Mouse (Mus musculus) MEL (cell line): ENCODE results near the gene Vta1. TPM values are rescaled to one million over a fixed set of nuclear protein-coding genes. Genes with fewer than 3 reads are reported as not detected.

Source experiments
- DNase-seq: peaks from one replicate; pipeline ENCODE4 v3.0.0; 2011; ENCODE audit warnings: low read depth, low spot score
- H3K27ac ChIP-seq: 2 replicates; pipeline ENCODE4 v1.5.1; 2012; ENCODE audit warnings: low read depth, mild to moderate bottlenecking, control low read depth, low read length, moderate library complexity; ENCODE audit not compliant: control insufficient read depth
- H3K27me3 ChIP-seq, 2 experiments: fragments of 150-350 bp in 1 of 2; sonication (generic) in 1 of 2; 2 replicates each; pipeline ENCODE4 v1.6.1; 2012; ENCODE audit warnings: low read length in 2 of 2, mild to moderate bottlenecking in 2 of 2, improper control_type of control experiment in 1 of 2, moderate library complexity in 1 of 2; ENCODE audit not compliant: insufficient read depth in 2 of 2, control insufficient read depth in 1 of 2
- H3K36me3 ChIP-seq, 2 experiments: 2 replicates each; pipeline ENCODE4 v1.6.1; 2012 to 2014; ENCODE audit warnings: low read length in 2 of 2, improper control_type of control experiment in 1 of 2, inconsistent platforms in 1 of 2, mild to moderate bottlenecking in 1 of 2; ENCODE audit not compliant: insufficient read depth in 2 of 2, control insufficient read depth in 1 of 2
- H3K4me1 ChIP-seq, 2 experiments: fragments of 150-350 bp in 1 of 2; sonication (generic) in 1 of 2; 2 replicates each; pipeline ENCODE4 v1.6.1; 2012; ENCODE audit warnings: low read length in 2 of 2, improper control_type of control experiment in 1 of 2, mild to moderate bottlenecking in 1 of 2; ENCODE audit not compliant: insufficient read depth in 2 of 2, control insufficient read depth in 1 of 2
- H3K4me3 ChIP-seq, 2 experiments: fragments of 150-350 bp in 1 of 2; sonication (generic) in 1 of 2; 2 replicates each; pipeline ENCODE4 v1.5.1; 2012; ENCODE audit warnings: low read depth in 2 of 2, low read length in 2 of 2, mild to moderate bottlenecking in 2 of 2, moderate library complexity in 2 of 2, control low read depth in 1 of 2, improper control_type of control experiment in 1 of 2; ENCODE audit not compliant: control insufficient read depth in 1 of 2, insufficient read depth in 1 of 2
- H3K79me2 ChIP-seq: 2 replicates; pipeline ENCODE4 v1.6.1; 2012; ENCODE audit warnings: mild to moderate bottlenecking, low read length, moderate library complexity; ENCODE audit not compliant: control insufficient read depth, poor library complexity, insufficient read depth
- H3K9ac ChIP-seq: 2 replicates; pipeline ENCODE4 v1.6.1; 2012; ENCODE audit warnings: low read depth, mild to moderate bottlenecking, control low read depth, low read length, moderate library complexity; ENCODE audit not compliant: control insufficient read depth, poor library complexity, severe bottlenecking
- H3K9me3 ChIP-seq: fragments of 150-350 bp; sonication (generic); replicated peaks from 2 replicates; pipeline ENCODE4 v1.6.1; 2012; ENCODE audit warnings: mild to moderate bottlenecking, low read length, improper control_type of control experiment, moderate library complexity; ENCODE audit not compliant: insufficient read depth
- BHLHE40 ChIP-seq: IDR thresholded peaks from 2 replicates; pipeline ENCODE4 v1.6.1; 2012; ENCODE audit warnings: low read depth, mild to moderate bottlenecking, inconsistent platforms, low read length, improper control_type of control experiment, borderline replicate concordance
- CHD1 ChIP-seq: IDR thresholded peaks from 2 replicates; pipeline ENCODE4 v1.6.1; 2012; ENCODE audit warnings: low read depth, mild to moderate bottlenecking, inconsistent platforms, low read length, improper control_type of control experiment
- CHD2 ChIP-seq: IDR thresholded peaks from 2 replicates; pipeline ENCODE4 v1.6.1; 2011; ENCODE audit warnings: low read length, improper control_type of control experiment
- CTCF ChIP-seq, 3 experiments: IDR thresholded peaks in 2 of 3; conservative IDR thresholded peaks in 1 of 3; 2 replicates each; pipeline ENCODE4 v1.5.1; 2011 to 2012; ENCODE audit warnings: low read length in 3 of 3, low read depth in 2 of 3, mild to moderate bottlenecking in 2 of 3, improper control_type of control experiment in 1 of 3, inconsistent platforms in 1 of 3, mixed read lengths in 1 of 3, moderate library complexity in 1 of 3; ENCODE audit not compliant: control insufficient read depth in 1 of 3, insufficient read depth in 1 of 3, poor library complexity in 1 of 3, severe bottlenecking in 1 of 3
- E2F4 ChIP-seq: IDR thresholded peaks from 2 replicates; pipeline ENCODE4 v1.6.1; 2011; ENCODE audit warnings: low read depth, low read length, improper control_type of control experiment, borderline replicate concordance
- ELF1 ChIP-seq: IDR thresholded peaks from 2 replicates; pipeline ENCODE4 v1.6.1; 2014; ENCODE audit warnings: low read depth, mild to moderate bottlenecking, inconsistent platforms, low read length, improper control_type of control experiment, moderate library complexity
- EP300 ChIP-seq, 2 experiments: IDR thresholded peaks; 2 replicates each; pipeline ENCODE4 v1.6.1; 2011; ENCODE audit warnings: improper control_type of control experiment in 2 of 2, low read length in 2 of 2, low read depth in 1 of 2, mild to moderate bottlenecking in 1 of 2
- ETS1 ChIP-seq: IDR thresholded peaks from 2 replicates; pipeline ENCODE4 v1.6.1; 2012; ENCODE audit warnings: low read depth, mild to moderate bottlenecking, inconsistent platforms, low read length, improper control_type of control experiment, moderate library complexity
- GABPA ChIP-seq: IDR thresholded peaks from 2 replicates; pipeline ENCODE4 v1.6.1; 2012; ENCODE audit warnings: low read depth, mild to moderate bottlenecking, inconsistent platforms, low read length, improper control_type of control experiment, moderate library complexity
- GATA1 ChIP-seq: IDR thresholded peaks from 2 replicates; pipeline ENCODE4 v1.6.1; 2011; ENCODE audit warnings: low read depth, low read length, improper control_type of control experiment
- JUND ChIP-seq: IDR thresholded peaks from 2 replicates; pipeline ENCODE4 v1.6.1; 2011; ENCODE audit warnings: low read depth, mild to moderate bottlenecking, improper control_type of control experiment, low read length
- KAT2A ChIP-seq: conservative IDR thresholded peaks from 2 replicates; pipeline ENCODE4 v1.6.1; 2012; ENCODE audit warnings: low read depth, low read length, improper control_type of control experiment, inconsistent platforms
- MAFK ChIP-seq: IDR thresholded peaks from 2 replicates; pipeline ENCODE4 v1.6.1; 2011; ENCODE audit warnings: low read depth, mild to moderate bottlenecking, low read length, improper control_type of control experiment, borderline replicate concordance
- MAX ChIP-seq: IDR thresholded peaks from 2 replicates; pipeline ENCODE4 v1.6.1; 2011; ENCODE audit warnings: low read length, improper control_type of control experiment
- MAZ ChIP-seq: IDR thresholded peaks from 2 replicates; pipeline ENCODE4 v1.6.1; 2012; ENCODE audit warnings: low read depth, mild to moderate bottlenecking, inconsistent platforms, low read length, improper control_type of control experiment
- MEF2A ChIP-seq: IDR thresholded peaks from 2 replicates; pipeline ENCODE4 v1.6.1; 2014; ENCODE audit warnings: low read depth, mild to moderate bottlenecking, inconsistent platforms, low read length, improper control_type of control experiment; ENCODE audit not compliant: poor library complexity, insufficient replicate concordance, severe bottlenecking; ENCODE audit errors: extremely low read depth
- MXI1 ChIP-seq: IDR thresholded peaks from 2 replicates; pipeline ENCODE4 v1.6.1; 2011; ENCODE audit warnings: mild to moderate bottlenecking, low read depth, low read length, improper control_type of control experiment
- MYB ChIP-seq: IDR thresholded peaks from 2 replicates; pipeline ENCODE4 v1.6.1; 2011; ENCODE audit warnings: mild to moderate bottlenecking, low read depth, low read length, improper control_type of control experiment
- MYC ChIP-seq: IDR thresholded peaks from 2 replicates; pipeline ENCODE4 v1.6.1; 2011; ENCODE audit warnings: low read depth, mild to moderate bottlenecking, low read length, improper control_type of control experiment, moderate library complexity
- NELFE ChIP-seq: IDR thresholded peaks from 2 replicates; pipeline ENCODE4 v1.6.1; 2011; ENCODE audit warnings: low read depth, low read length, improper control_type of control experiment
- POLR2A ChIP-seq, 2 experiments: IDR thresholded peaks; 2 replicates each; pipeline ENCODE4 v1.6.1; 2011 to 2012; ENCODE audit warnings: low read length in 2 of 2, mild to moderate bottlenecking in 2 of 2, control low read depth in 1 of 2, improper control_type of control experiment in 1 of 2, low read depth in 1 of 2, moderate library complexity in 1 of 2; ENCODE audit not compliant: control insufficient read depth in 1 of 2, insufficient read depth in 1 of 2, poor library complexity in 1 of 2
- POLR2AphosphoS2 ChIP-seq: IDR thresholded peaks from 2 replicates; pipeline ENCODE4 v1.6.1; 2011; ENCODE audit warnings: low read length, improper control_type of control experiment
- POLR2AphosphoS5 ChIP-seq: IDR thresholded peaks from 2 replicates; pipeline ENCODE4 v1.6.1; 2012; ENCODE audit warnings: low read depth, borderline replicate concordance, mild to moderate bottlenecking, inconsistent platforms, low read length, moderate library complexity, mixed read lengths
- RAD21 ChIP-seq: IDR thresholded peaks from 2 replicates; pipeline ENCODE4 v1.6.1; 2011; ENCODE audit warnings: mild to moderate bottlenecking, low read depth, low read length, improper control_type of control experiment
- RCOR1 ChIP-seq: IDR thresholded peaks from 2 replicates; pipeline ENCODE4 v1.6.1; 2012; ENCODE audit warnings: low read depth, mild to moderate bottlenecking, inconsistent platforms, low read length, improper control_type of control experiment
- SIN3A ChIP-seq: IDR thresholded peaks from 2 replicates; pipeline ENCODE4 v1.6.1; 2012; ENCODE audit warnings: low read length, improper control_type of control experiment, inconsistent platforms
- SMC3 ChIP-seq: IDR thresholded peaks from 2 replicates; pipeline ENCODE4 v1.6.1; 2011; ENCODE audit warnings: low read depth, low read length, improper control_type of control experiment
- TBP ChIP-seq: IDR thresholded peaks from 2 replicates; pipeline ENCODE4 v1.8.0; 2011; ENCODE audit warnings: low read depth, low read length, improper control_type of control experiment
- TCF12 ChIP-seq: IDR thresholded peaks from 2 replicates; pipeline ENCODE4 v1.6.1; 2014; ENCODE audit warnings: low read depth, mild to moderate bottlenecking, inconsistent platforms, low read length, improper control_type of control experiment, moderate library complexity
- UBTF ChIP-seq: IDR thresholded peaks from 2 replicates; pipeline ENCODE4 v1.6.1; 2012; ENCODE audit warnings: low read depth, mild to moderate bottlenecking, inconsistent platforms, low read length, improper control_type of control experiment, moderate library complexity, borderline replicate concordance; ENCODE audit not compliant: insufficient read depth
- USF2 ChIP-seq, 2 experiments: IDR thresholded peaks; 2 replicates each; pipeline ENCODE4 v1.6.1; 2011 to 2012; ENCODE audit warnings: improper control_type of control experiment in 2 of 2, low read length in 2 of 2, borderline replicate concordance in 1 of 2, inconsistent platforms in 1 of 2, low read depth in 1 of 2, mild to moderate bottlenecking in 1 of 2; ENCODE audit not compliant: insufficient read depth in 1 of 2
- ZC3H11A ChIP-seq: IDR thresholded peaks from 2 replicates; pipeline ENCODE4 v1.6.1; 2012; ENCODE audit warnings: low read depth, mild to moderate bottlenecking, inconsistent platforms, low read length, improper control_type of control experiment
- ZNF384 ChIP-seq: IDR thresholded peaks from 2 replicates; pipeline ENCODE4 v1.6.1; 2012; ENCODE audit warnings: low read depth, mild to moderate bottlenecking, inconsistent platforms, low read length, improper control_type of control experiment
- polyA plus RNA-seq, 2 experiments: library from polyadenylated mRNA; stranded (reverse) in 1 of 2; unstranded in 1 of 2; fragments of >175 nt in 1 of 2; fragments of >200 nt in 1 of 2; gene quantifications; 2 replicates each; pipeline versions ENCODE4 v1.2.1 to v1.2.4; 2012; ENCODE audit warnings: low replicate concordance in 2 of 2, low read depth in 1 of 2; ENCODE audit not compliant: insufficient read length in 2 of 2, insufficient read depth in 1 of 2, missing spikeins in 1 of 2
- total RNA-seq: library from RNA; depleted of rRNA; stranded (reverse); fragments of 300-350 nt; gene quantifications from 2 replicates; pipeline ENCODE4 v1.2.3, GENCODE M21; 2012; rRNA removed

The Vta1 gene
- 50.9 and 51.9 TPM in 2 replicates for total RNA-seq
- polyA plus RNA-seq: 10 to 100 TPM in 1 of 2 experiments, not detected in 1; 96.5 TPM

DNA sequence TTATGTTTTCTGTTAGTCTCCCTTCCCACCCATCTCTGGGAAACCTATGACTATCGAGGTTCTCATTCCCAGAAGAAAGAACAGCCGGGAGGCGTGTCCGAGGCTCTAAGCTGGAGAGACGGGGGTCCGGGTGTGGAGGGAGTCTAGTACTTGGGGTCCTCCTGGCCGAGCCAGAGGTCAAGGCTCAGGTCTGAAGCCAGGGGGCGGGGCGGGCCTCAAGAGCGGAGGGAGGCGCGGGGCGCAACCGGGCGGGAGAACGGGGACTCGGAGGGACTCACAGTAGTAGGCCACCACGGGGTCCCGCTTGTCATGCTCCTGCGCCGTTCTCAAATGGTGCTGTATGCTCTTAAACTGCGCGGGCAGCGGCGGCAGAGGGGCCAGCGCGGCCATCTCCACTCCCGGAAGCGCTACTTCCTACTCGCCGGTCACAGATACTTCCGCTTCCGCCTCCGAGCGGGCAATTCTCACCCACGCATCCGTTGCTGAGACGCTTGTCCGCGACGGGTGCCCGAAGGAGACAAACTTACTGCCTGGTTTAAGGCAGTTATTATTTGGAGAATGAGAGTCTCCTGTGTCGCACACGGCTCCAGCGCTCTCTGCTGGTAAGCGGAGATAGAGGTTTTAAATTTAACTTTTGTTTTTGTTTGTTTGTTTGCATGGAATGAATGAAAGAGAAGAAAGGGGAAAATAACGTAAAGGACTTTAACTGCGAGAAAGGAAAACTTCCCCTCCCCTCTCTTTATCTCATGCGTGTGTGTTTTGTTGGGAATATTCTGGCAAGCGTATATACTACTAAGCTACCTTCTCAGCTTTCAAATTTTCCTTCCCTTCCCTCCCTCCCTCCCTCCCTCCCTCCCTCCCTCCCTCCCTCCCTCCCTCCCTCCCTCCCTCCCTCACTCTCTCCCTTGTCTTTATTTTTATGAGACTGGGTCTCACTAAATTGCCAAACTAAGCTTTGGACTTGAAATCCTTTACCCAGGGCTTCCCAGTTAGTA, at the start of gene Vta1, which contains the start of gene Nmbr:
TSS of gene Vta1 (minus strand) at position 489 of the 995 bp plus-strand sequence.
TSS of gene Nmbr (plus strand) at position 520 of the 995 bp plus-strand sequence.
- H3K9ac ChIP-seq: peak within 1 kb of the TSS; percentile 80
- peak within 1 kb of the TSS; percentile 30 for H3K27ac ChIP-seq
- H3K36me3 ChIP-seq: peaks cover 0 to 11% of the 10 kb centered on the region in 2 experiments; a peak in 2 of 4 replicates
- H3K4me1 ChIP-seq: peaks cover 0 to 5% of the 10 kb centered on the region in 2 experiments; a peak in 3 of 4 replicates
- peak within 1 kb of the TSS; percentile 91 to 98 for H3K4me3 ChIP-seq
- peaks cover 23% of the 10 kb centered on the region for H3K79me2 ChIP-seq
- peak; percentile 96 for DNase-seq
- H3K9me3 ChIP-seq: no peaks in the 10 kb centered on the region
- H3K27me3 ChIP-seq: no peaks in the 10 kb centered on the region
- TF ChIP-seq SIN3A: peak; percentile 98
- TF ChIP-seq ZNF384: peak; percentile 67; the same call in 1 of the 2 replicates
- TF ChIP-seq EP300 (IDR thresholded peaks at IDR 0.05; ENCODE audit: low read depth in 1 of 2, low read length in 2 of 2): peak in 1 of 2 experiments; percentile 71; a peak in 2 of 4 replicates
- no peak for TF ChIP-seq POLR2AphosphoS5
- TF ChIP-seq ZC3H11A: peak; percentile 57
- TF ChIP-seq GATA1: no peak
- TF ChIP-seq TCF12: peak; percentile 63; the same call in 1 of the 2 replicates
- TF ChIP-seq ELF1: peak; percentile 100
- TF ChIP-seq NELFE: peak; percentile 55
- no peak for TF ChIP-seq MEF2A
- peak; percentile 27 to 69; a peak in 2 of 4 replicates for TF ChIP-seq POLR2A (IDR thresholded peaks at IDR 0.05; ENCODE audit: control insufficient read depth in 1 of 2, insufficient read depth in 1 of 2, low read depth in 1 of 2, low read length in 2 of 2, poor library complexity in 1 of 2)
- peak; percentile 82 for TF ChIP-seq MAZ
- no peak for TF ChIP-seq USF2 (IDR thresholded peaks at IDR 0.05; ENCODE audit: borderline replicate concordance in 1 of 2, insufficient read depth in 1 of 2, low read depth in 1 of 2, low read length in 2 of 2)
- TF ChIP-seq ETS1: peak; percentile 69; the same call in 1 of the 2 replicates
- TF ChIP-seq MYB: peak; percentile 88
- peak; percentile 12; the same call in 1 of the 2 replicates for TF ChIP-seq CHD2
- peak; percentile 40; the same call in 1 of the 2 replicates for TF ChIP-seq RCOR1
- no peak for TF ChIP-seq UBTF
- TF ChIP-seq RAD21: peak; percentile 78
- TF ChIP-seq CTCF (IDR thresholded peaks at IDR 0.05 in 2 of 3, conservative IDR thresholded peaks at IDR 0.05 in 1 of 3; ENCODE audit: control insufficient read depth in 1 of 3, insufficient read depth in 1 of 3, low read depth in 2 of 3, low read length in 3 of 3, poor library complexity in 1 of 3, severe bottlenecking in 1 of 3): peak; percentile 35 to 83 (median 60)
- no peak for TF ChIP-seq MAFK
- TF ChIP-seq MYC: 0 out of 2 replicates have a peak, but pooled peaks have one; percentile 39
- 0 out of 2 replicates have a peak, but pooled peaks have one; percentile 36 for TF ChIP-seq BHLHE40
- peak; percentile 81 for TF ChIP-seq SMC3
- no peak; the same call in 1 of the 2 replicates for TF ChIP-seq E2F4
- peak; percentile 74 for TF ChIP-seq MXI1
- peak; percentile 62 for TF ChIP-seq MAX
- TF ChIP-seq JUND: no peak
- no peak; the same call in 1 of the 2 replicates for TF ChIP-seq POLR2AphosphoS2
- TF ChIP-seq KAT2A: peak; percentile 68
- 0 out of 2 replicates have a peak, but pooled peaks have one; percentile 56 for TF ChIP-seq TBP
- no peak; the same call in 1 of the 2 replicates for TF ChIP-seq CHD1
- TF ChIP-seq GABPA: no peak
